Mouse (Mus musculus) Patski (cell line): ENCODE results near the gene Stag1. TPM values are rescaled to one million over a fixed set of nuclear protein-coding genes. Genes with fewer than 3 reads are reported as not detected.
"Not testable (repeated sequence)": the region's sequence is repeated elsewhere in the genome, so short reads cannot be mapped to it uniquely, and the experiment has no call there.

ENCODE experiments used
- ATAC-seq: fragments of 100-300 bp; one replicate; pipeline ENCODE4 v1.8.0; 2021
- CTCF ChIA-PET: fragments of 350-600 bp; sonication (Branson Sonifier 250); formaldehyde crosslinking; loops from one replicate; lab custom pipeline; 2022; ENCODE audit warnings: inconsistent platforms; lab: Charles Lee
- POLR2A ChIA-PET: fragments of 350-600 bp; sonication (Branson Sonifier 250); formaldehyde crosslinking; loops from one replicate; lab custom pipeline; 2022; ENCODE audit warnings: antibody characterized with exemption, inconsistent platforms; lab: Charles Lee
- DNase-seq: peaks from one replicate; pipeline ENCODE4 v3.0.0-alpha.2; 2011; ENCODE audit warnings: low read depth, low spot score
- H3K27me3 ChIP-seq: fragments of 371-371 bp; one replicate; pipeline ENCODE4 v1.5.1; 2021
- CTCF ChIP-seq: fragments of 100-300 bp; IDR thresholded peaks from one replicate; pipeline ENCODE4 v1.5.1; 2021
- in situ Hi-C: fragments of 300-500 bp; cut with MboI; formaldehyde crosslinking; loops from 3 replicates; pipeline ENCODE4 v1.11.1; 2018; ENCODE audit warnings: low pct_unique_long_range_greater_than_20kb, mixed read lengths
- polyA plus RNA-seq: library from polyadenylated mRNA; unstranded; gene quantifications from one replicate; pipeline ENCODE4 v1.2.3, GENCODE M21; 2021

Gene Stag1
- polyA plus RNA-seq, 1 experiment from 2014 or later: 29.1 TPM

DNA sequence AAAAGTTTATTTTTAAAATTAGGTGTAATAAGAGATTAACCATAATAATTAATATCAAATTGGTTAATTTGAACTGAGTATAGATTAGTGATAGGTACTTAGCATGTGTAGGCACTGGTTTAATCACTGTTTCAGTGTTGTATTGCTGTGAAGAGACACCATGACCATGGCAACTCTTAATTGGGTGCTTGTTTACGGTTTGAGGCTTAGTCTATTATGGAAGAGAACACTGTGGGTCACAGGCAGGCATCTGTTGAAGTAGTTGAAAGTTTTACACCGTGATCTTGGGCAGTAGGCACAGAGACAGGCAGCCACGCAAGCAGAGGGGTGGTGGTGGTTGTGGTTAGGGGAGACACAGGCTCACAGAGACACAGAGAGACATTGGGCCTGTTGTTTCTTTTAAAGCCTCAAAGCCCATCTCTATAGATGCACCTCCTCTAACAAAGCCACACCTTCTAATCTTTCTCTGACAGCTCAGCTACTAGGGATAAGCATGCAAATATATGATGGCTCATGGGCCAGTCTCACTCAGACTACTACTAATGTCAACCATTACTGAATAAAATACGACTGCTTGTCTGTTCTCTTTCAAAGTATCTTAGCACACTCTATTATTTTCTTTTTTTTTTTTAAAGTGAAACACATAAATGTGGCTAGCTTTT, 66.0 kb downstream of the Stag1 start:
- H3K27me3 ChIP-seq: no peaks in the 10 kb centered on the region
- in situ Hi-C loops: no loop called here
- ATAC-seq: no peak
- CTCF ChIA-PET: no interaction called here
- POLR2A ChIA-PET: interaction anchor here (0.7 kb wide), 1 partner anchor 10 kb away, joined by 4 read pairs; no protein-coding TSS in a partner anchor
- no peak for TF ChIP-seq CTCF
- no peak for DNase-seq

DNA sequence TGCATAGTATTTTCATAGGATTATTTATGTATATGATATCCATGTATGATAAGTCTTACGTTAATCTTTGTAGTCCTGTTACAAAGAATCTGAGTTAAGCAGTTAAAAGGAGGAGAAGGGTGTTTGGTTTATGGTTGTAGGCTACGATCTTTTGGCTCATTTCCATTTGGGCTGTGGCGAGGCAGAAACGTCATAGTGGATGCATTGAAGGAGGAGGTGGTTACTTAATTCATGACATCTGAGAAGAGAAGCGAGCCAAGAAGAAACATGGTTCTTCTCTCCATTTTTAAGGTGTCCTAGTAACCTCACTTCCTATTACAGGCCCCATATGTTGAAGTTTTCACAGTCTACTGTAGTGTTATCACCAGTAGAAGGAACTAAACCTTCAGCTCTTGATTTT, 72.6 kb downstream of the Stag1 start:
- H3K27me3 ChIP-seq: no peaks in the 10 kb centered on the region
- DNase-seq: no peak
- in situ Hi-C loops: no loop called here
- TF ChIP-seq CTCF: no peak
- ChIA-PET CTCF (no interaction called here), POLR2A (no interaction called here)
- ATAC-seq: no peak

GRCm38 (mm10) chr9:100679036-100679435, 81.4 kb downstream of the Stag1 start:
- POLR2A ChIA-PET: no interaction called here
- TF ChIP-seq CTCF: no peak
- CTCF ChIA-PET: no interaction called here
- no peak for ATAC-seq
- in situ Hi-C loops: no loop called here
- DNase-seq: no peak
- H3K27me3 ChIP-seq: no peaks in the 10 kb centered on the region

- in situ Hi-C loops: no loop called here
- CTCF ChIA-PET: no interaction called here
- TF ChIP-seq CTCF: no peak
- no peaks in the 10 kb centered on the region for H3K27me3 ChIP-seq
- POLR2A ChIA-PET: no interaction called here
- no peak for ATAC-seq
- no peak for DNase-seq
Measured at GRCm38 (mm10) chr9:100682285-100682684, 84.7 kb downstream of the Stag1 start.

DNA sequence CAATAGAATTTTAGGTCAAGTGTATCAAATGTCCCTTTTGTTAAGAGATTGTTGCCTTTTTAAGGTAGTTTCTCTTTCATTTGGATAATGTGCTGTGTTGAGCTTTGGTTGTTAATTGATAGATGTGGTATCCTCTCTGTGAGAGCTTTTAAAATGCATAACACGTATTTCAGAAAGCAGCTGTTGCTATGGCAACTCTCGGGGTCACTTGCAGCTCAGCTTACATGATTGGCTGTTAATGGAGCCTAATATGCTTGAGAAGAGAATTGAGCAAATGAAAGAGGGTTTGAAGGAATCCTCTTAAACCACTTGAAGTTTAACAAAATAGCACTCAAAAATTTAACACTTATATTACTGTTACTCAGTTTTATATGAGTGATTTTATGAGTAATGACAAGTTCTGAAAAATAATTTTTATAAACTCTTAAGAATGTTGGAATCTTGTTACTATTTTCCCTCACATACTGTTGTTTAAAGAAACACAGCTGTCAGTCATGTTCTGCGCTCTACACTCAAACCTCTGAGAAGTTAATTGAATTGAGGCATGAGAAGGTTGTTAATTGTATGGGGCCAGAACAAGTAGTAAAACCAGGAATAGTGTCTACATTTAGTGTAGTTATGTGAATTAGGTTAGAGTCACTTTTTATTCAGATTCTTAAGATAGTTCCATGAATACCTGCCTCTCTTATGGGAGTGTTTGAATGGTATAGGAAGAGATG, 88.3 kb downstream of the Stag1 start:
- no peaks in the 10 kb centered on the region for H3K27me3 ChIP-seq
- ATAC-seq (no peak), DNase-seq (no peak)
- TF ChIP-seq CTCF: no peak
- ChIA-PET CTCF (no interaction called here), POLR2A (no interaction called here)
- in situ Hi-C loops: no loop called here

GRCm38 (mm10) chr9:100689765-100690316, 92.2 kb downstream of the Stag1 start:
- TF ChIP-seq CTCF: no peak
- POLR2A ChIA-PET: no interaction called here
- DNase-seq (no peak), ATAC-seq (no peak)
- in situ Hi-C loops: no loop called here
- H3K27me3 ChIP-seq: no peaks in the 10 kb centered on the region
- CTCF ChIA-PET: interaction anchor here (1.0 kb wide), 1 partner anchor 16 kb away, joined by 3 read pairs; no protein-coding TSS in a partner anchor

- POLR2A ChIA-PET: no interaction called here
- in situ Hi-C loops: no loop called here
- no peaks in the 10 kb centered on the region for H3K27me3 ChIP-seq
- ATAC-seq (no peak), DNase-seq (no peak)
- TF ChIP-seq CTCF: no peak
- CTCF ChIA-PET: interaction anchor here (1.5 kb wide), 1 partner anchor 9 kb away, joined by 4 read pairs; no protein-coding TSS in a partner anchor
Measured at GRCm38 (mm10) chr9:100692239-100692638, 94.6 kb downstream of the Stag1 start.

GRCm38 (mm10) chr9:100696537-100696936, 98.9 kb downstream of the Stag1 start:
- no peak for TF ChIP-seq CTCF
- H3K27me3 ChIP-seq: no peaks in the 10 kb centered on the region
- ChIA-PET POLR2A (interaction anchor here (0.6 kb wide), 1 partner anchor 22 kb away, joined by 3 read pairs; no protein-coding TSS in a partner anchor), CTCF (interaction anchor here (0.8 to 0.9 kb wide), 2 partner anchors 16 to 29 kb away, joined by 3 read pairs; no protein-coding TSS in a partner anchor)
- no peak for ATAC-seq
- in situ Hi-C loops: no loop called here
- no peak for DNase-seq

DNA sequence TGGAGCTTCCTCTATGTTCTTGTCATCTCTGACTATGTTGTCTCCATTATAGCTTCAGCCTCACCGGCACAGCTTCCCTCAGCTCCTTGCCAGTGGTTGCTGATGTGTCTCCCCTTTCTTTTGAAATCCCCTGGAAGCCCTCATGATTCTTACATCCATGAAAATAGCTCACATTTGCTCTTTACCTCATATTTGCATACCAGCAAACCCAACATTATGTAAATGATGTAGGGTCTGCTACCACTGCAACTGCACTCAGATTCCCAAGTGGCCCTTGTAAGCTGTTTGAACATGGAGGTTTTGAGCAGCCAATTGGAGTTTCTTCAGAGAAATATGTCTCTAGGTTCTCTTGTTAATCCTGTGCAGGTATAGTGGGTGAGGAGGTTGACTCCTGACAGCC, 110.0 kb downstream of the Stag1 start:
- TF ChIP-seq CTCF: no peak
- ATAC-seq (no peak), DNase-seq (no peak)
- POLR2A ChIA-PET: no interaction called here
- in situ Hi-C loops: no loop called here
- CTCF ChIA-PET: no interaction called here
- no peaks in the 10 kb centered on the region for H3K27me3 ChIP-seq

DNA sequence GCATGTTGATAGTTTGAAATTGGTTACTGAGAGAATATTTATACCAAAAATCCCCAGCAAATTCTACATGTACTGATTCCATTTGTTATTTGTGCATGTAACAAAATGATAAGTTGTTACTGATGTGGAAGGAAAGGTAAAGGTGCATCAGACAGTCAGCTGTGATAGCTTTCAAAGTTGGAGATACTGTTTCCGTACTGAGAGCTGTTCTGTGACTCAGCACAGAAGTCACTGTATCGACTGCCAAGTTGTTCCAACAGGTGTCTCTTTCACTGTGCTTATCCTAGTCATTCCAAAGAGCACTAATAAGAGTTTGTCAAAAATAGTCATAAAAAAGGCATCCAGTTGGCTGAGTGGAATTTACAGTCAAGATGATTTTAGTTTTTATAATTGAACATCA, 114.1 kb downstream of the Stag1 start:
- no peak for ATAC-seq
- ChIA-PET POLR2A (no interaction called here), CTCF (interaction anchor here (1.6 to 2.6 kb wide), 2 partner anchors 24 to 69 kb away, joined by 4 to 9 read pairs; no protein-coding TSS in a partner anchor)
- TF ChIP-seq CTCF: no peak
- H3K27me3 ChIP-seq: no peaks in the 10 kb centered on the region
- DNase-seq: no peak
- in situ Hi-C loops: no loop called here

- ATAC-seq, DNase-seq, in situ Hi-C loops, POLR2A ChIA-PET, CTCF ChIA-PET, H3K27me3 ChIP-seq: not testable (repeated sequence)
Measured at GRCm38 (mm10) chr9:100724832-100725231, 127.2 kb downstream of the Stag1 start.
